Mouse (Mus musculus): ENCODE measurements around the gene Rln3. TPM values are rescaled to one million over a fixed set of nuclear protein-coding genes. Genes with fewer than 3 reads are reported as not detected.

Rln3 gene
- total RNA-seq, 2 experiments from 2014 or later = not detected

GRCm38 (mm10) chr8:83995973-83996372, 48.8 kb downstream of the Rln3 start:
- no peak for DNase-seq

GRCm38 (mm10) chr8:83994030-83994429, 50.8 kb downstream of the Rln3 start:
- DNase-seq = no peak

Small RNA genes lying within 50 kb of the gene (microRNA-seq; reads per million reads assigned to microRNA genes)
- gene Mir1199 (0.61 to 1.0 reads per million in 2 experiments), gene Mir709 (0 reads per million in 2 experiments), gene Mir8111 (1.7 to 5.9 reads per million in 2 experiments)

Other genes starting within 250 kb of the Rln3 start
- 10 to 100 TPM; 37.5 to 39.8 TPM for gene Adgrl1, start 144.9 kb downstream of the Rln3 start, total RNA-seq (2021)
- under 1 TPM; 0.27 to 0.41 TPM for gene Gm10644, start 89.8 kb downstream of the Rln3 start, total RNA-seq (2021)
- 10 to 100 TPM; 25.8 to 26.1 TPM for gene Asf1b, start 89.5 kb downstream of the Rln3 start, total RNA-seq (2021)
- gene Prkaca, start 72.0 kb downstream of the Rln3 start, total RNA-seq (2021) = 100 to 1,000 TPM; 389 to 405 TPM
- gene Samd1, start 47.3 kb downstream of the Rln3 start, total RNA-seq (2021) = 10 to 100 TPM; 36.6 to 42.9 TPM
- under 1 TPM in 1 of 2 experiments, not detected in 1; 0.83 TPM for gene 1700067K01Rik, start 43.5 kb downstream of the Rln3 start, total RNA-seq (2021)
- gene 2210011C24Rik, start 32.8 kb downstream of the Rln3 start, total RNA-seq (2021) = 1 to 10 TPM in 1 of 2 experiments, under 1 TPM in 1; 0.93 to 1.4 TPM
- gene Palm3, start 23.5 kb downstream of the Rln3 start, total RNA-seq (2021) = under 1 TPM; 0.31 to 0.38 TPM
- 1 to 10 TPM; 4.0 to 4.2 TPM for gene Il27ra, start 2.4 kb downstream of the Rln3 start, total RNA-seq (2021)
- 1 to 10 TPM; 3.7 to 4.5 TPM for gene Gm10643, start 20.1 kb upstream of the Rln3 start, total RNA-seq (2021)
- gene Rfx1, start 21.8 kb upstream of the Rln3 start, total RNA-seq (2021) = 10 to 100 TPM; 12.5 to 13.5 TPM
- gene Dcaf15, start 59.8 kb upstream of the Rln3 start, total RNA-seq (2021) = 10 to 100 TPM; 19.7 to 20.5 TPM
- gene Podnl1, start 81.0 kb upstream of the Rln3 start, total RNA-seq (2021) = not detected
- 10 to 100 TPM; 12.6 to 15.6 TPM for gene Cc2d1a, start 102.9 kb upstream of the Rln3 start, total RNA-seq (2021)
- under 1 TPM; 0.38 to 0.60 TPM for gene 4930432K21Rik, start 103.0 kb upstream of the Rln3 start, total RNA-seq (2021)
- 1 to 10 TPM; 3.6 to 4.3 TPM for gene Nanos3, start 140.2 kb upstream of the Rln3 start, total RNA-seq (2021)
- 10 to 100 TPM; 12.8 to 13.8 TPM for gene Zswim4, start 192.1 kb upstream of the Rln3 start, total RNA-seq (2021)
- 100 to 1,000 TPM; 218 to 233 TPM for gene D8Ertd738e, start 204.7 kb upstream of the Rln3 start, total RNA-seq (2021)
- 10 to 100 TPM; 14.4 to 19.2 TPM for gene Mri1, start 212.3 kb upstream of the Rln3 start, total RNA-seq (2021)
- 10 to 100 TPM; 11.0 to 16.2 TPM for gene Ccdc130, start 225.4 kb upstream of the Rln3 start, total RNA-seq (2021)